Mouse (Mus musculus): ENCODE measurements around the gene Wscd2. TPM values are rescaled to one million over a fixed set of nuclear protein-coding genes. Genes with fewer than 3 reads are reported as not detected.

Wscd2 gene
- polyA plus RNA-seq, 1 experiment from 2014 or later, result 5.7 TPM

- no peak overlapping the region for H3K9ac ChIP-seq (ENCODE audit: low read length)
- WGBS, result 70% methylated on average over 11 of the region's 11 CpGs
- no peaks in the 10 kb centered on the region for H3K9me3 ChIP-seq (ENCODE audit: control insufficient read depth, low read length)
- no peak overlapping the region for H3K4me2 ChIP-seq (replicated peaks; ENCODE audit: low read depth)
- H3K4me3 ChIP-seq (ENCODE audit: low read depth, low read length), result no peak overlapping the region
- no peaks in the 10 kb centered on the region for H3K36me3 ChIP-seq (ENCODE audit: control insufficient read depth, insufficient read depth, low read length)
- H3K27me3 ChIP-seq (ENCODE audit: control insufficient read depth, insufficient read depth, low read length), result no peaks in the 10 kb centered on the region; the same call in 1 of the 2 replicates
- no peaks in the 10 kb centered on the region for H3K4me1 ChIP-seq (replicated peaks; ENCODE audit: control insufficient read depth, insufficient read depth)
- no peak for DNase-seq (ENCODE audit: low spot score)
- no peak overlapping the region for H3K27ac ChIP-seq (replicated peaks)
- TF ChIP-seq EP300 (optimal IDR thresholded peaks at IDR 0.05) (no peak), CTCF (IDR thresholded peaks at IDR 0.05; ENCODE audit: low read depth) (no peak)
- ATAC-seq (ENCODE audit: low FRiP score, low TSS enrichment), result no peak
Measured at GRCm38 (mm10) chr5:113485584-113486162, 4.5 kb upstream of the Wscd2 start.

GRCm38 (mm10) chr5:113487879-113488278 lies 2.3 kb upstream of the Wscd2 start:
- DNase-seq (ENCODE audit: low spot score) (no peak), ATAC-seq (ENCODE audit: low FRiP score, low TSS enrichment) (no peak; the same call in 1 of the 2 replicates)
- Histone ChIP-seq H3K27me3 (ENCODE audit: control insufficient read depth, insufficient read depth, low read length) (no peaks in the 10 kb centered on the region; the same call in 1 of the 2 replicates), H3K36me3 (ENCODE audit: control insufficient read depth, insufficient read depth, low read length) (no peaks in the 10 kb centered on the region), H3K27ac (replicated peaks) (no peak overlapping the region), H3K4me2 (replicated peaks; ENCODE audit: low read depth) (no peak overlapping the region), H3K9ac (ENCODE audit: low read length) (no peak overlapping the region), H3K4me1 (replicated peaks; ENCODE audit: control insufficient read depth, insufficient read depth) (no peaks in the 10 kb centered on the region), H3K9me3 (ENCODE audit: control insufficient read depth, low read length) (no peaks in the 10 kb centered on the region), H3K4me3 (ENCODE audit: low read depth, low read length) (no peak overlapping the region)
- 38% methylated on average over 8 of the region's 8 CpGs for WGBS
- no peak for TF ChIP-seq EP300 (optimal IDR thresholded peaks at IDR 0.05)
- no peak for TF ChIP-seq CTCF (IDR thresholded peaks at IDR 0.05; ENCODE audit: low read depth)

- WGBS, result 88% methylated on average over 9 of the region's 9 CpGs
Measured at GRCm38 (mm10) chr5:113489617-113490016, 516 bp upstream of the Wscd2 start.

GRCm38 (mm10) chr5:113490467-113491260 lies 531 bp downstream of the Wscd2 start:
- WGBS, result 1% methylated on average over 57 of the region's 63 CpGs
- Histone ChIP-seq H3K9ac (ENCODE audit: low read length) (peak overlapping the region; percentile 68), H3K4me3 (ENCODE audit: low read depth, low read length) (peak overlapping the region; percentile 49), H3K27me3 (ENCODE audit: control insufficient read depth, insufficient read depth, low read length) (no peaks in the 10 kb centered on the region; the same call in 1 of the 2 replicates), H3K27ac (replicated peaks) (peak overlapping the region; percentile 75), H3K36me3 (ENCODE audit: control insufficient read depth, insufficient read depth, low read length) (no peaks in the 10 kb centered on the region), H3K4me2 (replicated peaks; ENCODE audit: low read depth) (peak overlapping the region; percentile 59), H3K9me3 (ENCODE audit: control insufficient read depth, low read length) (no peaks in the 10 kb centered on the region), H3K4me1 (replicated peaks; ENCODE audit: control insufficient read depth, insufficient read depth) (no peaks in the 10 kb centered on the region)
- peak; percentile 29 for DNase-seq (ENCODE audit: low spot score)
- ATAC-seq (ENCODE audit: low FRiP score, low TSS enrichment), result peak; percentile 48; the same call in 1 of the 2 replicates
- no peak for TF ChIP-seq EP300 (optimal IDR thresholded peaks at IDR 0.05)
- TF ChIP-seq CTCF (IDR thresholded peaks at IDR 0.05; ENCODE audit: low read depth), result no peak

More at GRCm38 (mm10) chr5:113489617-113490016, 516 bp upstream of the Wscd2 start:
- Histone ChIP-seq H3K4me3 (ENCODE audit: low read depth, low read length) (no peak overlapping the region), H3K9ac (ENCODE audit: low read length) (no peak overlapping the region), H3K4me2 (replicated peaks; ENCODE audit: low read depth) (no peak overlapping the region), H3K4me1 (replicated peaks; ENCODE audit: control insufficient read depth, insufficient read depth) (no peaks in the 10 kb centered on the region), H3K9me3 (ENCODE audit: control insufficient read depth, low read length) (no peaks in the 10 kb centered on the region), H3K27ac (replicated peaks) (no peak overlapping the region), H3K36me3 (ENCODE audit: control insufficient read depth, insufficient read depth, low read length) (no peaks in the 10 kb centered on the region), H3K27me3 (ENCODE audit: control insufficient read depth, insufficient read depth, low read length) (no peaks in the 10 kb centered on the region; the same call in 1 of the 2 replicates)
- TF ChIP-seq CTCF (IDR thresholded peaks at IDR 0.05; ENCODE audit: low read depth) (no peak), EP300 (optimal IDR thresholded peaks at IDR 0.05) (no peak)
- ATAC-seq (ENCODE audit: low FRiP score, low TSS enrichment) (no peak), DNase-seq (ENCODE audit: low spot score) (no peak)

- H3K27me3 ChIP-seq (ENCODE audit: control insufficient read depth, insufficient read depth, low read length), result no peaks in the 10 kb centered on the region; the same call in 1 of the 2 replicates
- H3K4me1 ChIP-seq (replicated peaks; ENCODE audit: control insufficient read depth, insufficient read depth), result no peaks in the 10 kb centered on the region
- H3K9ac ChIP-seq (ENCODE audit: low read length), result peak overlapping the region; percentile 68
- no peak overlapping the region for H3K27ac ChIP-seq (replicated peaks)
- H3K4me3 ChIP-seq (ENCODE audit: low read depth, low read length), result peak overlapping the region; percentile 49
- TF ChIP-seq EP300 (optimal IDR thresholded peaks at IDR 0.05) (no peak), CTCF (IDR thresholded peaks at IDR 0.05; ENCODE audit: low read depth) (no peak)
- no peak for ATAC-seq (ENCODE audit: low FRiP score, low TSS enrichment)
- WGBS, result 56% methylated on average over 4 of the region's 4 CpGs
- H3K9me3 ChIP-seq (ENCODE audit: control insufficient read depth, low read length), result no peaks in the 10 kb centered on the region
- no peak for DNase-seq (ENCODE audit: low spot score)
- H3K36me3 ChIP-seq (ENCODE audit: control insufficient read depth, insufficient read depth, low read length), result no peaks in the 10 kb centered on the region
- peak overlapping the region; percentile 59 for H3K4me2 ChIP-seq (replicated peaks; ENCODE audit: low read depth)
Measured at GRCm38 (mm10) chr5:113491552-113491951, 1.4 kb downstream of the Wscd2 start.

GRCm38 (mm10) chr5:113491988-113492387 lies 1.9 kb downstream of the Wscd2 start:
- H3K9me3 ChIP-seq (ENCODE audit: control insufficient read depth, low read length), result no peaks in the 10 kb centered on the region
- no peak for TF ChIP-seq CTCF (IDR thresholded peaks at IDR 0.05; ENCODE audit: low read depth)
- no peak for TF ChIP-seq EP300 (optimal IDR thresholded peaks at IDR 0.05)
- no peak overlapping the region; the same call in 1 of the 2 replicates for H3K4me3 ChIP-seq (ENCODE audit: low read depth, low read length)
- no peaks in the 10 kb centered on the region for H3K4me1 ChIP-seq (replicated peaks; ENCODE audit: control insufficient read depth, insufficient read depth)
- H3K4me2 ChIP-seq (replicated peaks; ENCODE audit: low read depth), result peak overlapping the region; percentile 59
- H3K27me3 ChIP-seq (ENCODE audit: control insufficient read depth, insufficient read depth, low read length), result no peaks in the 10 kb centered on the region; the same call in 1 of the 2 replicates
- H3K36me3 ChIP-seq (ENCODE audit: control insufficient read depth, insufficient read depth, low read length), result no peaks in the 10 kb centered on the region
- WGBS, result 73% methylated on average over 3 of the region's 3 CpGs
- H3K9ac ChIP-seq (ENCODE audit: low read length), result no peak overlapping the region
- DNase-seq (ENCODE audit: low spot score), result no peak
- no peak overlapping the region for H3K27ac ChIP-seq (replicated peaks)
- ATAC-seq (ENCODE audit: low FRiP score, low TSS enrichment), result no peak

Measured in stomach, postnatal 0 days (tissue).